Mouse (Mus musculus) thymus, postnatal 0 days (tissue): ENCODE results near the gene Gm5478. TPM values are rescaled to one million over a fixed set of nuclear protein-coding genes. Genes with fewer than 3 reads are reported as not detected.
"Not testable (repeated sequence)": the region's sequence is repeated elsewhere in the genome, so short reads cannot be mapped to it uniquely, and the experiment has no call there.

ENCODE experiments used
- DNase-seq: peaks from one replicate; pipeline ENCODE4 v3.0.0-alpha.2; 2015; ENCODE audit warnings: low spot score
- microRNA-seq: library from miRNA; unstranded; fragments of <30 nt; microRNA quantifications from one replicate; pipeline ENCODE4, GENCODE M21; 2016; ENCODE audit warnings: borderline number of aligned reads
- polyA plus RNA-seq: library from polyadenylated mRNA; unstranded; fragments of >200 nt; fragmentation: Nextera tagmentation; extraction: Ambion mirVana; gene quantifications from 2 replicates; pipeline ENCODE4 v1.2.1, GENCODE M21; 2015

The Gm5478 gene
- not detected in 2 replicates for polyA plus RNA-seq

DNA sequence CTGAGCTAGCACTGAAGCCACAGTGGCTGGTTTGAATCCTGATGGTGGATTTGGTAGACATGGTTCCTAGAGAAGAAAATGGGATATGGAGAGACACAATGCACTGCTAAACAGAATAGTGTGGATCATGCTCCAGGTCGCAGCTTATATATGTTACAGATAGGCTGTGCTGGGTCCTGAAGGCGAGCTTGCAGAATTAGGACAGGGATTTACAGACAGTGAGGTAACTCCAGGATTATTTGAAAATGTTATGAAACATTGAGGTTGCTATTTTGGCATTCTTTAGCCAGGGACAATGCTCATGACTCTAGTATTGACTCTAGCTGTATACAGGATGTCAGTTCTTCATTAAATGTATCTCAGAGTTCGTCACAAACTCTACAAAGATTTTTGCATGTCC is at the start of gene Gm5478:
Gene Gm5478, minus strand, starts transcription at position 101 of the 400 bp plus-strand sequence.
- DNase-seq: no peak

GRCm38 (mm10) chr15:101694207-101694606 is 47.0 kb upstream of the Gm5478 start, which contains the start of gene Krt6a:
Krt6a (minus strand) TSS chr15:101694307.
- DNase-seq: no peak

DNA sequence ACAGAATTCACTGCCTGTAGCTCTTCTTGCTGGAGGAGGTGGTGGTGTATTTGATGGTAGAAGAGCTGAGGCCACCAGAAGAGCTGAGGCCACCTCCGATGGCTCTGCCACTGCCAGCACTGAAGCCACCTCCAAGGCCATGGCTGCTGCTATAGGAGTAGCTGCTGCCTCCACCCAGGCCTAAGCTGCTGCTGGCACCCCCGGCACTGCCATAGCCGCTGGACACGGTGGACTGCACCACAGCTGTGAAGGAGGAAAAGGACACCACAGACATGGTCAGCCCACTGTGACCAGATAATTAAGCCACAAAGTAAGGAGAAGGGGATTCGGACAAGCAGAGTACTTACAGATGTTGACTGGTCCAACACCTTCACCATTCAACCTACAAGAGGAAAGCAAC is 43.3 kb upstream of the Gm5478 start:
- DNase-seq: not testable (repeated sequence)

GRCm38 (mm10) chr15:101688161-101688560 is 41.0 kb upstream of the Gm5478 start:
- no peak for DNase-seq

GRCm38 (mm10) chr15:101680187-101680586 is 33.0 kb upstream of the Gm5478 start, which contains the start of gene Krt6b:
Krt6b (minus strand) TSS chr15:101680287.
- DNase-seq: no peak

DNA sequence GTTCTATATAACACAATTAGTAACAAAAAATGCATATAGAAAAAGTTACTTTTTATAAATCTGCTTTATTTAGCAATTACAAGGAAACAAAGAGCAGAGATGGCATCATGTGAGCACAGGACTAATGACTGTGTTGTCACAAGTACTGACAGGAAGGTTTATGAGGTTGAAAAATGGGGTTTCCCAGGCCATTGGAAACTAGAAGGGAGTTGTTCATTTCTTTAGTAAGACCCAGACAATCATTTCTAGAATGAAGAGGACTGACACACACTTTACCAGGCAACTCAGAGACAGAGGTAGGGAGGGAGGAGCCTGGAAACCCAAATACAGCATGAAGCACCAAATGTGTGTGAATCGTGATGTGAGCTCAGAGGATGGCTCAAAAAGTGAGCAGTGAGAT is 28.8 kb upstream of the Gm5478 start:
- DNase-seq: no peak

DNA sequence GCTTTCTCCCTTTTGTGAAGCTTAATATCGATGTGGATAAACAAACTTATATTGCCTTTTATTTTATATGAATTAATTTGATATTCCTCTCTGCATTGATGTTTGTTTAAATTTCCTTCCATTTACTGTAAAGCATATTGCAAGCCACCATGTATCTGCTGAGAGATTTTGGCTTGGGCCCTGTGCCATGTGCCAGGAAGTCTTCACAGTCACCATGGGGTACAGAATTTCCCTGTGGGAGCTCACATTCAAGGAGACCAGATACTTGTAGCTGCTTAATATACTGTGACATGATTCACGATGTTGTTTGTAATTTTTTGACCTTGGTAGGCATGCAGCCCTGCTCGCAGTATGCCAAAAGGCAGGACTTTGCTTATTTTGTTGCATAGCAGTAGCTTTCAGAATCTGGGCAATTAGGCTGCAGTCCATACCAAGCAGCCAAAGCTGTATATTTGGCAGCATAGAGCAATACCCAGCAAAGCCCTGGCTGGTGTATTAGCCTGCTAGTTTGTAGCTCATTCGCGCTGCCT is 5.6 kb upstream of the Gm5478 start:
- no peak for DNase-seq

DNA sequence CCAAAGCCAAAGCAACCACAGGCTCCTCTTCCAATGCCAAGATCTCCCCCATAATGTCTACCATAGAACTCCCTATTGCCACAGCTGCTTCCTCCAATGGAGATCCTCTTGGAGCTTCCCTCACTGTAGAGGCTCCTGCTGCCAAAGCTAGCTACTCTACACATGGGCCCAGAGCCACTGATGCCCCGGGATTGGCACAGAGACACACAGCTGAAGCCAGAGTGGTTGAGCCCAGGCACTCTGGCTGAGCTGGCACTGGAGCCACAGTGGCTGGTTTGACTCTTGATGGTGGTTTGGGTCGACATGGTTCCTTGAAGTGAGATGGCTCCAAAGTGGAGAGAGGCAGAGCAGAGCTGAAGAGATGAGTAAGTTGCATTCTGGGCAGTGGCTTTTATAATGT is 19.3 kb downstream of the Gm5478 start, which contains the start of gene Gm5414:
Gene Gm5414, minus strand, starts transcription at position 305 of the 400 bp plus-strand sequence.
- no peak for DNase-seq

GRCm38 (mm10) chr15:101599123-101599522 is 48.1 kb downstream of the Gm5478 start:
- DNase-seq: no peak

Small RNA genes within 50 kb of the gene (microRNA-seq; reads per million reads assigned to microRNA genes)
- gene Gm44342 (not detected), gene Gm44383 (not detected), gene Gm44479 (not detected)

Other genes starting within 250 kb of the Gm5478 start
- gene Krt7, start 236.3 kb downstream of the Gm5478 start, polyA plus RNA-seq: 84.1 and 92.4 TPM in 2 replicates
- gene Krt87, start 208.6 kb downstream of the Gm5478 start, polyA plus RNA-seq: 0.51 and 0.91 TPM in 2 replicates
- gene Krt88, start 199.6 kb downstream of the Gm5478 start, polyA plus RNA-seq: 0.28 TPM in 1 of 2 replicates, not detected in the other
- gene Krt81, start 183.6 kb downstream of the Gm5478 start, polyA plus RNA-seq: 0.47 and 0.48 TPM in 2 replicates
- 0.28 and 0.46 TPM in 2 replicates for gene Krt86, start 173.9 kb downstream of the Gm5478 start, polyA plus RNA-seq
- 1.0 and 1.7 TPM in 2 replicates for gene Krt83, start 155.9 kb downstream of the Gm5478 start, polyA plus RNA-seq
- gene Gm49425, start 130.1 kb downstream of the Gm5478 start, polyA plus RNA-seq: 0.13 and 0.39 TPM in 2 replicates
- gene Krt84, start 114.6 kb downstream of the Gm5478 start, polyA plus RNA-seq: 0.29 and 0.31 TPM in 2 replicates
- gene Krt82, start 96.7 kb downstream of the Gm5478 start, polyA plus RNA-seq: 0.05 and 0.08 TPM in 2 replicates
- gene Krt90, start 84.4 kb downstream of the Gm5478 start, polyA plus RNA-seq: 0.06 and 0.18 TPM in 2 replicates
- 0.21 and 0.27 TPM in 2 replicates for gene Krt75, start 73.5 kb downstream of the Gm5478 start, polyA plus RNA-seq
- gene Gm5414, start 19.2 kb downstream of the Gm5478 start, polyA plus RNA-seq: not detected in 2 replicates
- gene Krt6b, start 32.9 kb upstream of the Gm5478 start, polyA plus RNA-seq: 0.80 and 0.94 TPM in 2 replicates
- 3.4 and 7.7 TPM in 2 replicates for gene Krt6a, start 46.9 kb upstream of the Gm5478 start, polyA plus RNA-seq
- gene Krt5, start 65.5 kb upstream of the Gm5478 start, polyA plus RNA-seq: 110 and 117 TPM in 2 replicates
- 1.5 and 1.7 TPM in 2 replicates for gene Krt71, start 95.7 kb upstream of the Gm5478 start, polyA plus RNA-seq
- gene Krt72, start 139.1 kb upstream of the Gm5478 start, polyA plus RNA-seq: 0.50 and 0.61 TPM in 2 replicates
- 0.42 and 0.60 TPM in 2 replicates for gene Krt73, start 155.0 kb upstream of the Gm5478 start, polyA plus RNA-seq
- gene Krt2, start 170.8 kb upstream of the Gm5478 start, polyA plus RNA-seq: 0.12 and 0.21 TPM in 2 replicates
- gene Krt1, start 203.4 kb upstream of the Gm5478 start, polyA plus RNA-seq: 0.45 and 0.65 TPM in 2 replicates
- gene Krt77, start 222.3 kb upstream of the Gm5478 start, polyA plus RNA-seq: 0.63 and 0.78 TPM in 2 replicates
- 0.51 and 0.74 TPM in 2 replicates for gene Krt76, start 245.5 kb upstream of the Gm5478 start, polyA plus RNA-seq